Mouse (Mus musculus) mesoderm, embryonic 11.5 days (tissue): ENCODE results near the gene Zscan18.
A peak's percentile ranks its signal among the peaks of the same experiment; 100 is the strongest.
"Not testable (repeated sequence)": the region's sequence is repeated elsewhere in the genome, so short reads cannot be mapped to it uniquely, and the experiment has no call there.

Source experiments
- DNase-seq: peaks from one replicate; pipeline ENCODE4 v3.0.0-alpha.2; 2012; ENCODE audit warnings: low read depth, low spot score

Gene Zscan18

GRCm38 (mm10) chr7:12802866-12803726, at the start of gene Zscan18:
Gene Zscan18, minus strand, starts transcription at chr7:12803635.
- DNase-seq = peak; percentile 89

- no peak for DNase-seq
Measured at GRCm38 (mm10) chr7:12835779-12836178, 32.3 kb upstream of the Zscan18 start.

- DNase-seq = no peak
Measured at GRCm38 (mm10) chr7:12835193-12835671, 31.8 kb upstream of the Zscan18 start.

- DNase-seq = peak; percentile 87
Measured at GRCm38 (mm10) chr7:12834162-12835120, 31.0 kb upstream of the Zscan18 start, which contains the start of gene Zfp110. Gene Zfp110, plus strand, starts transcription at chr7:12834761.

- DNase-seq = peak; percentile 96
Measured at GRCm38 (mm10) chr7:12818521-12819295, 15.3 kb upstream of the Zscan18 start, which contains the start of gene Zfp329. Gene Zfp329, minus strand, starts transcription at chr7:12818858.

GRCm38 (mm10) chr7:12815566-12815965, 12.1 kb upstream of the Zscan18 start:
- no peak for DNase-seq

- DNase-seq = no peak
Measured at GRCm38 (mm10) chr7:12803727-12804071, 264 bp upstream of the Zscan18 start.

- no peak for DNase-seq
Measured at GRCm38 (mm10) chr7:12799554-12799953, 3.9 kb downstream of the Zscan18 start.

GRCm38 (mm10) chr7:12797971-12798370, 5.5 kb downstream of the Zscan18 start:
- no peak for DNase-seq

GRCm38 (mm10) chr7:12792624-12793023, 10.8 kb downstream of the Zscan18 start:
- not testable (repeated sequence) for DNase-seq

- DNase-seq = no peak
Measured at GRCm38 (mm10) chr7:12788025-12788424, 15.4 kb downstream of the Zscan18 start.

GRCm38 (mm10) chr7:12787333-12787732, 16.1 kb downstream of the Zscan18 start:
- no peak for DNase-seq

GRCm38 (mm10) chr7:12780151-12780830, 23.1 kb downstream of the Zscan18 start:
- DNase-seq = peak; percentile 92

GRCm38 (mm10) chr7:12779782-12780150, 23.7 kb downstream of the Zscan18 start:
- DNase-seq = no peak

- no peak for DNase-seq
Measured at GRCm38 (mm10) chr7:12779141-12779540, 24.3 kb downstream of the Zscan18 start.

GRCm38 (mm10) chr7:12774606-12775005, 28.8 kb downstream of the Zscan18 start:
- DNase-seq = no peak

- DNase-seq = no peak
Measured at GRCm38 (mm10) chr7:12774111-12774510, 29.3 kb downstream of the Zscan18 start.

GRCm38 (mm10) chr7:12749431-12750198, 53.8 kb downstream of the Zscan18 start:
- DNase-seq = peak; percentile 19

GRCm38 (mm10) chr7:12734904-12735303, 68.5 kb downstream of the Zscan18 start, which contains the start of gene Vmn2r56:
Gene Vmn2r56, minus strand, starts transcription at chr7:12735004.
- DNase-seq = no peak
